Mouse (Mus musculus): ENCODE measurements around the gene Zfp316.
A peak's percentile ranks its signal among the peaks of the same experiment; 100 is the strongest.

Gene Zfp316

GRCm38 (mm10) chr5:143275761-143276160 is 5.9 kb upstream of the Zfp316 start:
- DNase-seq, result no peak

- no peak for DNase-seq
These were observed 2.9 kb upstream of the Zfp316 start for GRCm38 (mm10) chr5:143272540-143273330.

GRCm38 (mm10) chr5:143272108-143272507 is 2.3 kb upstream of the Zfp316 start:
- DNase-seq, result no peak

- DNase-seq, result peak; percentile 49
These were observed 1.8 kb upstream of the Zfp316 start for GRCm38 (mm10) chr5:143271642-143272041.

GRCm38 (mm10) chr5:143270151-143270519 is 313 bp upstream of the Zfp316 start:
- DNase-seq, result no peak

- no peak for DNase-seq
These were observed 848 bp downstream of the Zfp316 start for GRCm38 (mm10) chr5:143268985-143269362.

GRCm38 (mm10) chr5:143266794-143267193 is 3.0 kb downstream of the Zfp316 start:
- DNase-seq, result no peak

- no peak for DNase-seq
These were observed 4.4 kb downstream of the Zfp316 start for GRCm38 (mm10) chr5:143265409-143265808.

GRCm38 (mm10) chr5:143264689-143265088 is 5.1 kb downstream of the Zfp316 start:
- peak; percentile 49 for DNase-seq

GRCm38 (mm10) chr5:143261636-143262035 is 8.2 kb downstream of the Zfp316 start:
- no peak for DNase-seq

- no peak for DNase-seq
These were observed 14.0 kb downstream of the Zfp316 start for GRCm38 (mm10) chr5:143255802-143256201.

GRCm38 (mm10) chr5:143255131-143255519 is 14.7 kb downstream of the Zfp316 start:
- DNase-seq, result no peak

GRCm38 (mm10) chr5:143254487-143255130 is 15.2 kb downstream of the Zfp316 start:
- DNase-seq, result no peak

GRCm38 (mm10) chr5:143253881-143254486 is 15.8 kb downstream of the Zfp316 start:
- DNase-seq, result no peak

- no peak for DNase-seq
These were observed 16.5 kb downstream of the Zfp316 start for GRCm38 (mm10) chr5:143253186-143253880.

- no peak for DNase-seq
These were observed 17.0 kb downstream of the Zfp316 start for GRCm38 (mm10) chr5:143252791-143253185.

- no peak for DNase-seq
These were observed 17.8 kb downstream of the Zfp316 start for GRCm38 (mm10) chr5:143252039-143252438.

- no peak for DNase-seq
These were observed 24.9 kb downstream of the Zfp316 start for GRCm38 (mm10) chr5:143244926-143245325.

- no peak for DNase-seq
These were observed 33.8 kb downstream of the Zfp316 start for GRCm38 (mm10) chr5:143236036-143236435.

- DNase-seq, result peak; percentile 97
These were observed 34.7 kb downstream of the Zfp316 start, which contains the start of gene Zfp12 for GRCm38 (mm10) chr5:143235028-143235693. TSS of gene Zfp12 (plus strand) at chr5:143235163.

GRCm38 (mm10) chr5:143226790-143227189 is 43.0 kb downstream of the Zfp316 start, which contains the start of gene Spdye4a:
TSS of gene Spdye4a (minus strand) at chr5:143226890.
- no peak for DNase-seq

GRCm38 (mm10) chr5:143222287-143222686 is 47.5 kb downstream of the Zfp316 start:
- no peak for DNase-seq

GRCm38 (mm10) chr5:143220996-143221395 is 48.8 kb downstream of the Zfp316 start:
- DNase-seq, result no peak
